Mouse (Mus musculus): ENCODE measurements around the gene Igf1r. TPM values are rescaled to one million over a fixed set of nuclear protein-coding genes. Genes with fewer than 3 reads are reported as not detected.

Gene Igf1r
- total RNA-seq, 2 experiments from 2014 or later: 10.1 to 15.5 TPM

- DNase-seq: no peak
These were observed 220.1 kb downstream of the Igf1r start for GRCm38 (mm10) chr7:68172776-68173175.

- no peak for DNase-seq
These were observed 227.0 kb downstream of the Igf1r start for GRCm38 (mm10) chr7:68179672-68180071.

- DNase-seq: no peak
These were observed 228.5 kb downstream of the Igf1r start for GRCm38 (mm10) chr7:68181104-68181503.

GRCm38 (mm10) chr7:68182025-68182424 is 229.4 kb downstream of the Igf1r start:
- peak in 1 of 2 experiments; percentile 13 for DNase-seq

GRCm38 (mm10) chr7:68182773-68183172 is 230.1 kb downstream of the Igf1r start:
- no peak for DNase-seq

- no peak for DNase-seq
These were observed 230.8 kb downstream of the Igf1r start for GRCm38 (mm10) chr7:68183421-68183820.

- DNase-seq: no peak
These were observed 236.6 kb downstream of the Igf1r start for GRCm38 (mm10) chr7:68189211-68189610.

GRCm38 (mm10) chr7:68189691-68190456 is 237.2 kb downstream of the Igf1r start:
- no peak for DNase-seq

- peak; percentile 22 to 50 for DNase-seq
These were observed 241.5 kb downstream of the Igf1r start for GRCm38 (mm10) chr7:68193958-68194695.

GRCm38 (mm10) chr7:68199609-68200008 is 247.0 kb downstream of the Igf1r start:
- DNase-seq: no peak

GRCm38 (mm10) chr7:68205776-68206427 is 253.3 kb downstream of the Igf1r start:
- DNase-seq: no peak

GRCm38 (mm10) chr7:68209039-68209438 is 256.4 kb downstream of the Igf1r start:
- no peak for DNase-seq

- DNase-seq: no peak
These were observed 257.8 kb downstream of the Igf1r start for GRCm38 (mm10) chr7:68210417-68210816.

GRCm38 (mm10) chr7:68211883-68212282 is 259.3 kb downstream of the Igf1r start:
- DNase-seq: no peak

GRCm38 (mm10) chr7:68213842-68214241 is 261.2 kb downstream of the Igf1r start:
- DNase-seq: no peak

GRCm38 (mm10) chr7:68215522-68216070 is 263.0 kb downstream of the Igf1r start:
- DNase-seq: peak; percentile 56 to 63

GRCm38 (mm10) chr7:68218879-68219278 is 266.3 kb downstream of the Igf1r start:
- no peak for DNase-seq

- DNase-seq: peak; percentile 27 to 42
These were observed 269.1 kb downstream of the Igf1r start for GRCm38 (mm10) chr7:68221677-68222230.

GRCm38 (mm10) chr7:68223356-68223808 is 270.8 kb downstream of the Igf1r start:
- peak; percentile 35 to 56 for DNase-seq

- DNase-seq: no peak
These were observed 271.4 kb downstream of the Igf1r start for GRCm38 (mm10) chr7:68224006-68224405.

GRCm38 (mm10) chr7:68225427-68226054 is 272.9 kb downstream of the Igf1r start:
- DNase-seq: no peak

GRCm38 (mm10) chr7:68227021-68227420 is 274.4 kb downstream of the Igf1r start:
- no peak for DNase-seq
